Mouse (Mus musculus): ENCODE measurements around the gene Negr1.

The Negr1 gene

DNA sequence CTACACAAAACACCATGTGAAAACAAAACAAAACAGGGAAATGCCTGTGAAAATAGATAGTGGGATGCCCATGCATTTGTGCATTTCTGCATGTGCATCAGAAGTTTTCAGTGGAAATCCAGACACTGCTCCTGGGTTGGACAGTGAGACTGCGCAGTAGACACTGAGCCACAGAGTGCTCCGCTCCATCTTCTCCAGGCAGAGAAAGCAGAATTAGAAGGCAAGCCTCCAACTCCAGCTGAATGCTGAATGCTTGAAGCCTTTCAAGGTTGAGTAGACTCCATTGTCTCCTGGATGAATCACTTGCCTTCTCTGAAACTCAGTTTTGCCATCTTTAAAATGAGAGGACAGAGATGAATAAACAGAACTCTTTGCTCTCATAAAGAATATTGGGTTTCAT lies 546.6 kb downstream of the Negr1 start:
- DNase-seq (ENCODE audit: low spot score) = no peak

DNA sequence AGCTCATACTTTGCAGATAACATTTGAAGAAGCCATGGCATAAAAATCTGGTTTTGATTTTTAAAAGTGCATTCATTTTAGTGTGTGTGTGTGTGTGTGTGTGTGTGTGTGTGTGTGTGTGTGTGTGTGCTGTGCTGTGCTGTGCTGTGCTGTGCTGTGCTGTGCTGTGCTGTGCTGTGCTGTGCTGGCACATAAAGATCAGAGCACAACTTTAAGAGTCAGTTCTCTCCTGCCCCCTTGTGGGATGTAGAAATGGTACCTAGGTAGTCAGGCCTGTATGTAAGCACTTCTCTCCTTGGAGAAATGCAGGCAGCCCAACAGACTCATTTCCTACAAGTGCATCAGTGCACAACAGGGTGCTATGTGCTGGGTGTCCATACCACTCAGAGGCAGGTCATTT lies 547.7 kb downstream of the Negr1 start:
- peak; percentile 5 for DNase-seq (ENCODE audit: low spot score)

- DNase-seq (ENCODE audit: low spot score) = no peak
These were observed 553.6 kb downstream of the Negr1 start for GRCm38 (mm10) chr3:157115105-157115760.

DNA sequence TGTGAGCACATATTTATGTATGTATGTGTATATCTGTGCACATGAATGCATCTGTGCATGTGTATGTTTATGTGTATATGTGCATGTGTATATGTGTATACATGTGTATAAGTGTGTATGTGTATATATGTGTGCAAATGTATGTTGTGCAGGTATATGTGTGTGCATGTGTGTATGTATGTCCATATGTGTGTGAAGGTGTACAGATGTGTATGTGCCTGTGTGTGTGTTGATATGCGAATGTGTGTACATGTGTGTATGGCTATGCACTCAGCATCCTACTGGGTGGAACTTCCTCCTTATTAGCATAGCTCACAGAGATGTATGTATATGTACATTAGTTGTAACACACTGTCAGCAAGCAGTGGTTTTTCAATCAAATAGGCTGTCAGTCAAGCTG lies 554.4 kb downstream of the Negr1 start:
- DNase-seq (ENCODE audit: low spot score) = no peak

DNA sequence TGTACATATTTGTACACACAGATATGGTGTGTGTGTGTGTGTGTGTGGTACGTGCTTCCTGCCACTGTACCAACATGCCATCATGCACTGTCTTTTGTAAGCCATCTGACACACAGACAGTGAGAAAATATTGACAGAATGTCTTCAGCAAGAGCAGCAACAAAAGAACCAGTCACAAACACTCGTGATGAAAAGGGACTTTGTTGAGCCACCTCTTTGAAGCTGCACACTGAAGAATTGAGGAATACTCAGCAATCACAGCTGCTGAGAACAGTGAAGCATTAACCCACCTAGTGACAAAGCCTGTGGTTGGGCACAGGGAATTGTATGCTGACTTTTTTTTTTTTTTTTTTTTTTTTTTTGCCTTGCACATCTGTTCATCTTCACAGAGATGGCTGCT lies 558.3 kb downstream of the Negr1 start:
- DNase-seq (ENCODE audit: low spot score) = no peak

- DNase-seq (ENCODE audit: low spot score) = peak; percentile 5
These were observed 584.7 kb downstream of the Negr1 start for GRCm38 (mm10) chr3:157146124-157146855.

GRCm38 (mm10) chr3:157154902-157155301 lies 593.3 kb downstream of the Negr1 start:
- no peak for DNase-seq (ENCODE audit: low spot score)

- DNase-seq (ENCODE audit: low spot score) = no peak
These were observed 593.9 kb downstream of the Negr1 start for GRCm38 (mm10) chr3:157155513-157155912.

- DNase-seq (ENCODE audit: low spot score) = no peak
These were observed 603.4 kb downstream of the Negr1 start for GRCm38 (mm10) chr3:157164840-157165595.

- no peak for DNase-seq (ENCODE audit: low spot score)
These were observed 620.4 kb downstream of the Negr1 start for GRCm38 (mm10) chr3:157181975-157182374.

DNA sequence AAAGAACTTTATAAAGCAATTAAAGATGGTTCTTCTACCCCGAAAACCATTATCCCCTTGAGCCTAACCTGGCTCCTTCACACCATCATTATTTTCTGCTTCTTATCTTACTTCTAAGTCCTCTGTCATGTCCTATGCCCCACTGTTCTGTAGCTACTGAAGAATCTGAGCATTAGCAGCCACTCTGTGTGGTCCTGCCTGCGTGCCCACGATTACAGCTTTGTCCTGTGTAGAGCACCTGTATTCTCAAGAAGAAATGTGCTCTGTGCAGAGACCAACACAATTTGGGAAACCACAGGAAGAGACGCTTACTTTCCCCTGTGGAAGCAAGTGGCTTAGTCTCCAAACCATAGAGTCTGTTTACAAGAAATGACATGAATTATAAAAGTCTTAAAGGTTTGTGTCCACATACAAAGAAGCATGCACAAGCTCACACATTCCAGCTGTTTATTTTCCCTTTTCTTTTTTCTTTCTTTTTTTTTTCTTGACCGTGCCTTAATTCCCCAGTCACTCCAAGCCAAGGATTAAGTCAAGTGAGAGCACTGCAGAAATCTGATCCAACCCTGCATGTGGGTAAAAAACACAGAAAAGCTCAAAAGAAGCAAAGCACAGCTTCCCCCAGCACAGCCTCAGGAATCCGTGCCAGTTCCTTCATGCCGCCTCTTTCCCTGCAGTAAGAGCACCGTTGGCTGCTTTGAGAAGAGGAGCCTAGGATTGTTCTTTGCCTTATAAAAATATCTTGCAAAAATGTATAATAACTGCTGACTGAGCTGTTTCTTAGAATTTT lies 627.5 kb downstream of the Negr1 start:
- DNase-seq (ENCODE audit: low spot score) = no peak

- DNase-seq (ENCODE audit: low spot score) = no peak
These were observed 628.2 kb downstream of the Negr1 start for GRCm38 (mm10) chr3:157189834-157190233.

DNA sequence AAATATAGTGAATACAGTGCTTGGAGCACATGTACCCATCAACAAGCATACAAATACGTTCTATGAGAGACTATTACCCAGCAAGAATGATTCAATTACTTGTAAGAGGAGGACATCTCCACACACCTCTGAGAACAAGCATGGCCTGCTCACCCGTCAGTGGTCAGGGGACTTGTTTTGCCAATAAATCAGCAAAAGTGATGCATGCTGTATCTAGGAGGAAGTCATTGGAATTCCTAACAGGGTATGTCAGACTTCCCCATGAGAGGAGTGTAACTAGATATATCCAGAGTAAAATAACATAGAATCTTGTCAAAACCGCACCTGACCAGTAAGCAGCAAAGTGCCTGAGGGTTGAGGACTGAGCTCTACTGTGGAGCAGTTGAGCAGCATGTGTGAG lies 629.0 kb downstream of the Negr1 start:
- DNase-seq (ENCODE audit: low spot score) = no peak

GRCm38 (mm10) chr3:157192021-157192420 lies 630.4 kb downstream of the Negr1 start:
- no peak for DNase-seq (ENCODE audit: low spot score)

GRCm38 (mm10) chr3:157193141-157193540 lies 631.5 kb downstream of the Negr1 start:
- peak; percentile 21 for DNase-seq (ENCODE audit: low spot score)

- DNase-seq (ENCODE audit: low spot score) = no peak
These were observed 637.1 kb downstream of the Negr1 start for GRCm38 (mm10) chr3:157198659-157199058.

DNA sequence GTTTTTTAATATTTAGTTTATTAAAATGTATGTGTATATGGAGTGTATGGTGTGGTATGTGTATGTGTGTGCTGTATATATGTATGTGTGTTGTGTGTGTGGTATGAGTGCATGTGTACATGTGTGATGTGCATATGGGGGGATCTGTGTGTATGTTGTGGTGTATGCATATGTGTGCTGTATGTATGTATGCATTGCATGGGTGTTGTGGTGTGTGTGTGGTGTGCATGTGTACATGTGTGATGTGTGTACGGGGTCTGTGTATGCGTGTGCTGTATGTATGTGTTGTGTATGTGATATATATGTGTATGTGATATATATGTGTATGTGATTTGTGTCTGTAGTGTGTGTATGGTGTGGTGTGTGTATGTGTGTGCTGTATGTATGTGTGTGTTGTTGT lies 640.1 kb downstream of the Negr1 start:
- DNase-seq (ENCODE audit: low spot score) = no peak

DNA sequence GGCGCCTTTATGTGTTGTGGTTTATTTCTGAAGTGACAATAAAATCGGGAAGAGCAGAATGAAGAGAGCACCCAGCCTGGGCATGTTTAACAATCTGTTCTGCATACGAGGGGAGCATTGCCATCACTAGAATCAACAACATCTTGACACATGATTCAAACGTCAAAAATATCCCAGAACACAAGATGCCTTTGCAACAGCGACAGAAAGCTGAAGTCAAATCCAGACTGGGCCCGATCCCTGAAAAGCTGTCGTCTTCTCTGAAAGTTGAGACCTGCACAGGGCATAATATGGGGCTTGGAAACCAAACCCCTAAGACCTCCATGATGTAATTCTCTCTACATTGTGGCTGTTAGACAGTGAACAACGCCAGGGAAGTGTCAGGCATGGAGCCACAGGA lies 642.0 kb downstream of the Negr1 start:
- DNase-seq (ENCODE audit: low spot score) = no peak

DNA sequence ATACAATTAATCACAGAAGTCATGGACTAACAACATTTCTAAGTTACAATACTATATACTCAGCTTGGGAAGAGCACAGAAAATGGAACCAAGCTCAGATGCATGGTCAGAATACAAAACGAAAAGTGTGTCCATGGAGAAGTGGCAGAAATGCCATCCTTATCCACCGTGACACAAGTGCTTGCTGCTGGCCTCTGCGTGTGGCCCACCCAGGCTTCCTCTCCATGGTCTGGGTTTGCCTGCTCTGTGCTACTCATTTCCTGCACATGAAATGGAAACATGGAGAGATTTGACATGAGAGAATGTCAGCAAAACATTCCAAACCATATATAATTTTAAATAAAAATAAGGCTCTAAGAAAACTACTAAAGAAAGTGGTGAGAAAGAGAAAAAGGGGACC lies 645.2 kb downstream of the Negr1 start:
- no peak for DNase-seq (ENCODE audit: low spot score)

DNA sequence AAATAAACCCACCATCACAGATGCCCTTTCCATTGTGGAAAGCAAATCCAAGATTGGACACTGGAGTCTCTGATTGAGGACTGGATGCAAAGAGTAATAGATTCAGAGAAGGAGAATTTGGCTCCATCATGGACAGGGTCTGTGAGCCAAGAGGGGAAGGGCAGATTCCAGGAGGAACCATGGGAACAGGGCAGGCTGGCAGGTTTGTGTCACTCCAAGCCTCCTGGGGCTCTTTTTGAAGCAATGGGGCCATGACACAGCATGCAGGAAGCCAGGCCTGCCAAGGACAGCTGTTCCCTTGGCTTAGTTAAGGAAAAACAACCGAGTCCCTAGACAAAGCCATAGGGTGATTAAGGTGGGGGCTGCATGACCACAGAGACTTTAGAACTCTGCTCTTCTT lies 647.4 kb downstream of the Negr1 start:
- DNase-seq (ENCODE audit: low spot score) = no peak

DNA sequence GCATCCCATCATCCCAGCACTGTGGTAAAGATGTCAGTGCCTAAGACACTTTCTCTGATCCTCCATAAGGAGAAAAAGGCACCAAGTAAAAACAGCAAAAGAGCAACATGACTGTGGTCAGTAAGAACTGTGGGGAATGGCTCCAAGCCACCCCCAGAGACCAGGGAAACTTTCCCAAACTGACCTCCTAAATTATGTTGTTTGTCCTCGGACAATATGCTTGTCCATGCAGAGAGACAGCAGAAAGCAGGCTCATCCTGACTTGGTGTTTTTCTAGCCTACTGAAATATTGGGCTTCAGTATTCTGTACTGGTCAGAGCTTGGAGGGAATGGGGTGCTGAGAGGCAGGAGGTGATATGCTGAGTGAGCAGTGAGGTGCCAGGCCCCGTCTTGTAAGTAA lies 647.8 kb downstream of the Negr1 start:
- DNase-seq (ENCODE audit: low spot score) = no peak
